12 mouse cellular contexts compared by ENCODE assay signal in genomic region chr3:101648096-101648793, GRCm38 (mm10). TPM values are rescaled to one million over a fixed set of nuclear protein-coding genes. Genes with fewer than 3 reads are reported as not detected.
DNase-seq lines count a peak whose midpoint lies in the region; ATAC-seq and TF ChIP-seq lines count a peak whose summit lies in the region.
"Had no signal": no experiment of that assay in that cellular context is flagged by ENCODE, and none has a peak within 500 bp of the region (broad histone marks: within the 10 kb centered on the region; RNA-seq: fewer than 3 reads in every experiment).

No protein-coding gene starts in this region.

- H3K4me3 ChIP-seq in limb, embryonic 13.5 days: no peak overlapping the region
- no peak overlapping the region for H3K4me3 ChIP-seq in limb, embryonic 10.5 days
- no peak overlapping the region for H3K4me3 ChIP-seq in CH12.LX (replicated peaks in 1 of 3; ENCODE audit: low read depth in 2 of 3, low read length in 2 of 3, poor library complexity in 1 of 3)
- H3K4me3 ChIP-seq in midbrain, embryonic 10.5 days: no peak overlapping the region
- H3K4me3 ChIP-seq: midbrain, embryonic 12.5 days had no signal

- ATAC-seq in limb, embryonic 13.5 days (ENCODE audit: low FRiP score, low read depth): 0 out of 2 replicates have a peak, but pooled peaks have one; percentile 44
- ATAC-seq: forebrain, postnatal 0 days had no signal

- no peaks in the 10 kb centered on the region for H3K4me1 ChIP-seq in limb, embryonic 13.5 days
- H3K4me1 ChIP-seq in limb, embryonic 10.5 days: peaks cover under 1% of the 10 kb centered on the region
- H3K4me1 ChIP-seq in CH12.LX (ENCODE audit: control insufficient read depth in 1 of 2, insufficient read depth in 2 of 2): peaks cover 11 to 74% of the 10 kb centered on the region in 2 experiments; a peak in 3 of 4 replicates
- peaks cover 16% of the 10 kb centered on the region for H3K4me1 ChIP-seq in midbrain, embryonic 10.5 days

- WGBS in limb, embryonic 13.5 days: 54% methylated on average over 13 of the region's 13 CpGs
- 78% methylated on average over 13 of the region's 13 CpGs for WGBS in limb, embryonic 10.5 days
- 77% methylated on average over 13 of the region's 13 CpGs for WGBS in midbrain, embryonic 10.5 days

- dilution Hi-C loops in CH12.LX (cut with MboI; ENCODE audit: extremely low pct_ligation_motif_present, extremely low pct_unique_long_range_greater_than_20kb, low sequenced_read_pairs): no loop called here

- H3K4me2 ChIP-seq in limb, embryonic 13.5 days (replicated peaks): no peak overlapping the region
- H3K4me2 ChIP-seq in CH12.LX (ENCODE audit: insufficient read depth, low read depth, poor library complexity, severe bottlenecking): no peak overlapping the region
- H3K4me2 ChIP-seq: liver, embryonic 11.5 days; midbrain, embryonic 12.5 days had no signal

- no peak for TF ChIP-seq CTCF in CH12.LX (conservative IDR thresholded peaks at IDR 0.05 in 1 of 2, IDR thresholded peaks at IDR 0.05 in 1 of 2; ENCODE audit: low read depth in 2 of 2, low read length in 2 of 2)

- H3K36me3 ChIP-seq in limb, embryonic 13.5 days: no peaks in the 10 kb centered on the region
- no peaks in the 10 kb centered on the region for H3K36me3 ChIP-seq in limb, embryonic 10.5 days
- H3K36me3 ChIP-seq in CH12.LX (replicated peaks in 1 of 2; ENCODE audit: control insufficient read depth in 1 of 2, insufficient read depth in 1 of 2, low read length in 1 of 2): no peaks in the 10 kb centered on the region
- H3K36me3 ChIP-seq in midbrain, embryonic 10.5 days: no peaks in the 10 kb centered on the region
- H3K36me3 ChIP-seq: midbrain, embryonic 12.5 days had no signal

- TF ChIP-seq POLR2A in CH12.LX (IDR thresholded peaks at IDR 0.05; ENCODE audit: low read depth, low read length): no peak

- no peak for DNase-seq in limb, embryonic 10.5 days (ENCODE audit: low spot score)
- DNase-seq in CH12.LX (ENCODE audit: extremely low read depth): peak; percentile 80
- DNase-seq in fat pad, adult 2 months (ENCODE audit: extremely low read depth, low read depth, low spot score): peak; percentile 99
- DNase-seq in kidney, postnatal 4 days: peak; percentile 44 to 66
- no peak for DNase-seq in layer of hippocampus, adult 9-11 months
- no peak for DNase-seq in adrenal gland, postnatal 25 days
- no peak for DNase-seq in midbrain, embryonic 10.5 days (ENCODE audit: low spot score)
- DNase-seq: forebrain, postnatal 0 days; heart, postnatal 14 days had no signal

- no peak overlapping the region for H3K9ac ChIP-seq in limb, embryonic 13.5 days
- H3K9ac ChIP-seq in CH12.LX (ENCODE audit: insufficient read depth, low read depth): no peak overlapping the region
- H3K9ac ChIP-seq: forebrain, postnatal 0 days; midbrain, embryonic 12.5 days had no signal

- in situ Hi-C loops in CH12.LX (cut with MboI; ENCODE audit: low pct_ligation_motif_present, low pct_unique_long_range_greater_than_20kb, low sequenced_read_pairs): no loop called here

- TF ChIP-seq EP300 in CH12.LX (IDR thresholded peaks at IDR 0.05; ENCODE audit: low read length): no peak

- no peak overlapping the region for H3K27ac ChIP-seq in limb, embryonic 13.5 days
- no peak overlapping the region for H3K27ac ChIP-seq in limb, embryonic 10.5 days
- H3K27ac ChIP-seq in CH12.LX (ENCODE audit: insufficient read depth, low read depth): no peak overlapping the region
- H3K27ac ChIP-seq in midbrain, embryonic 10.5 days (replicated peaks): no peak overlapping the region
- H3K27ac ChIP-seq: midbrain, embryonic 12.5 days had no signal

- no peaks in the 10 kb centered on the region for H3K79me2 ChIP-seq in CH12.LX (replicated peaks; ENCODE audit: control insufficient read depth, extremely low read depth, insufficient read depth, poor library complexity, severe bottlenecking)

- no peak for TF ChIP-seq RAD21 in CH12.LX (IDR thresholded peaks at IDR 0.05; ENCODE audit: low read depth, low read length)

- no peaks in the 10 kb centered on the region for H3K27me3 ChIP-seq in limb, embryonic 13.5 days
- H3K27me3 ChIP-seq in limb, embryonic 10.5 days (ENCODE audit: low read depth, poor library complexity, severe bottlenecking): no peaks in the 10 kb centered on the region
- no peaks in the 10 kb centered on the region for H3K27me3 ChIP-seq in CH12.LX (replicated peaks)
- no peaks in the 10 kb centered on the region for H3K27me3 ChIP-seq in midbrain, embryonic 10.5 days (ENCODE audit: low read depth, poor library complexity, severe bottlenecking)
- H3K27me3 ChIP-seq: midbrain, embryonic 12.5 days had no signal

- no peaks in the 10 kb centered on the region for H3K9me3 ChIP-seq in limb, embryonic 13.5 days
- no peaks in the 10 kb centered on the region for H3K9me3 ChIP-seq in limb, embryonic 10.5 days (replicated peaks)
- no peaks in the 10 kb centered on the region for H3K9me3 ChIP-seq in CH12.LX (replicated peaks; ENCODE audit: low read length)
- no peaks in the 10 kb centered on the region for H3K9me3 ChIP-seq in midbrain, embryonic 10.5 days (replicated peaks)
- H3K9me3 ChIP-seq: midbrain, embryonic 12.5 days had no signal

TF ChIP-seq in CH12.LX, 34 proteins besides CTCF, POLR2A, EP300 and RAD21:
- TF ChIP-seq MEF2A (IDR thresholded peaks at IDR 0.05; ENCODE audit: borderline replicate concordance, low read depth, low read length) (peak; percentile 32; the same call in 1 of the 2 replicates), MAFK (IDR thresholded peaks at IDR 0.05; ENCODE audit: insufficient replicate concordance, low read length) (no peak)

RNA-seq across cellular contexts. Expression of gene Atp1a1, which starts 43.8 kb away (rescaled TPM):
- polyA plus RNA-seq in limb, embryonic 13.5 days (2015; fragmentation: Nextera tagmentation; extraction: Ambion mirVana): 59.6 and 63.5 TPM in 2 replicates
- 47.7 and 53.7 TPM in 2 replicates for polyA plus RNA-seq in limb, embryonic 10.5 days (2016; fragmentation: Nextera tagmentation; extraction: Ambion mirVana)
- 219 and 243 TPM in 2 replicates for total RNA-seq in CH12.LX (2012; rRNA removed)
- 206 and 215 TPM in 2 replicates for total RNA-seq in CH12.LX (2014; rRNA removed)
- polyA plus RNA-seq in CH12.LX (2012; ENCODE audit: insufficient read length, low read depth): 263 and 337 TPM in 2 replicates
- total RNA-seq in adrenal gland, postnatal 25 days (2021): 768 and 861 TPM in 2 replicates
- polyA plus RNA-seq in midbrain, embryonic 10.5 days (2016; fragmentation: Nextera tagmentation; extraction: Ambion mirVana): 39.6 and 43.5 TPM in 2 replicates

Comparison
In these comparisons a context has a peak if more than half of its experiments do, and no peak if none do; other contexts are left out.
1. DNase-seq: peak in CH12.LX (single experiment), fat pad, adult 2 months (single experiment) and kidney, postnatal 4 days (2 of 2); none in limb, embryonic 10.5 days (single experiment), layer of hippocampus, adult 9-11 months (single experiment), adrenal gland, postnatal 25 days (single experiment) and midbrain, embryonic 10.5 days (single experiment).